Mouse (Mus musculus): ENCODE measurements at regions not wholly inside any gene's neighbourhood (a gene's known extent, or its start where the extent isn't known, plus 50 kb on each side); places are given as distances from the start of the nearest gene placed in this dataset.

- TF ChIP-seq GATA1 (IDR thresholded peaks at IDR 0.05; ENCODE audit: borderline replicate concordance, low read length) (no peak), FLI1 (IDR thresholded peaks at IDR 0.05; ENCODE audit: low read length) (no peak)
Observed at GRCm38 (mm10) chr10:9985407-9985806, 84.5 kb upstream of the Stxbp5 start.
